Mouse (Mus musculus): ENCODE data around the gene Cyp2c23. TPM values are rescaled to one million over a fixed set of nuclear protein-coding genes. Genes with fewer than 3 reads are reported as not detected.

Cyp2c23 gene
- polyA plus RNA-seq, 2 experiments: 0.05 to 0.12 TPM

DNA sequence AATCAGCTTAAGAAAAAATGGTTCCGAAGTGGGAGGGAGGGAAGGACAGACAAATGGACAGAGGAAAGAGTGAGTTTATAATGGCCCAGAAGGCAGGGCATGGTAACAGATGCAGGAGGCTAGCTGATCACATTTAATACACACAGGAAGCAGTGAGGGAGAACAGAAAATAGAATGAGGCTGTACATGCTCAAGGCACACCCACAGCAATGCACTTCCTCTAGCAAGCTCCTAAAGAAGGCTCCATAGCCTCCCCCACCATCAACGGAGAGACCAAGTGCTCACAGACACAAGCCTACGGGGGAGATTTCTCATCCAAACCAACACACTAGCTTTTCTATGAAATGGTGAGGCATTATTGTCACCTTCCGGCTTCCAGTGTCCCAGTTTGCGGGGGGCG lies 54.8 kb downstream of the Cyp2c23 start:
- Histone ChIP-seq H3K4me3 (replicated peaks; ENCODE audit: low read length) (no peak overlapping the region), H3K9ac (ENCODE audit: low read depth, low read length, severe bottlenecking) (no peak overlapping the region), H3K4me1 (ENCODE audit: control insufficient read depth, insufficient read depth, low read length) (no peaks in the 10 kb centered on the region), H3K27me3 (ENCODE audit: control insufficient read depth, insufficient read depth, low read length) (no peaks in the 10 kb centered on the region), H3K9me3 (ENCODE audit: control insufficient read depth, low read length) (no peaks in the 10 kb centered on the region), H3K27ac (replicated peaks; ENCODE audit: low read depth, low read length) (no peak overlapping the region), H3K4me2 (replicated peaks; ENCODE audit: low read depth, low read length, severe bottlenecking) (no peak overlapping the region), H3K36me3 (ENCODE audit: control insufficient read depth, insufficient read depth, low read length) (no peaks in the 10 kb centered on the region)
- WGBS: 88% methylated on average over 6 of the region's 6 CpGs
- TF ChIP-seq POLR2A (IDR thresholded peaks at IDR 0.05; ENCODE audit: borderline replicate concordance, extremely low read depth, insufficient read depth, insufficient read length): no peak
- DNase-seq (ENCODE audit: low spot score): no peak
- ATAC-seq (ENCODE audit: low FRiP score, low read depth): no peak

DNA sequence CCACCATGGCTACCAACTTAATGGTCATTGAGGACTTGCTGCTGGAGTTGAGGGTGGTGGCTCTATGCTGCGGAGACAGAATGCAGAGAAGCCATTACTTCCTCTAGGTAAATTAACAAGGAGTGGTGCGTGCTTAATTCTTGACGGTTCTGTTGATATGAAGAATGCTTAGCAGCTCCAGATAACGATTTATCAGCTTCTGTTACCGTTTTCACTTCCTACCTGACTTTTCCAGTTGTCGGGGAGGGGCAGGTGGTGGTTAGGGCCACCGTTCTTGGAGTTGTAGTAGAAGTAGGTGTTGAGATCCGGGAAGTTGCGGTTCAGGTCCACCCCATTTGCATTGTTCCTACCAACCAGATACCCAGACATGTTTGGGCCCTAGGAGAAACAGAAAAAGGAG lies 55.3 kb downstream of the Cyp2c23 start:
- Histone ChIP-seq H3K9me3 (ENCODE audit: control insufficient read depth, low read length) (no peaks in the 10 kb centered on the region), H3K4me2 (replicated peaks; ENCODE audit: low read depth, low read length, severe bottlenecking) (no peak overlapping the region), H3K4me3 (replicated peaks; ENCODE audit: low read length) (no peak overlapping the region), H3K27ac (replicated peaks; ENCODE audit: low read depth, low read length) (no peak overlapping the region), H3K9ac (ENCODE audit: low read depth, low read length, severe bottlenecking) (no peak overlapping the region), H3K36me3 (ENCODE audit: control insufficient read depth, insufficient read depth, low read length) (no peaks in the 10 kb centered on the region), H3K27me3 (ENCODE audit: control insufficient read depth, insufficient read depth, low read length) (no peaks in the 10 kb centered on the region), H3K4me1 (ENCODE audit: control insufficient read depth, insufficient read depth, low read length) (no peaks in the 10 kb centered on the region)
- 86% methylated on average over 9 of the region's 9 CpGs for WGBS
- ATAC-seq (ENCODE audit: low FRiP score, low read depth): no peak
- no peak for DNase-seq (ENCODE audit: low spot score)
- TF ChIP-seq POLR2A (IDR thresholded peaks at IDR 0.05; ENCODE audit: borderline replicate concordance, extremely low read depth, insufficient read depth, insufficient read length): no peak

DNA sequence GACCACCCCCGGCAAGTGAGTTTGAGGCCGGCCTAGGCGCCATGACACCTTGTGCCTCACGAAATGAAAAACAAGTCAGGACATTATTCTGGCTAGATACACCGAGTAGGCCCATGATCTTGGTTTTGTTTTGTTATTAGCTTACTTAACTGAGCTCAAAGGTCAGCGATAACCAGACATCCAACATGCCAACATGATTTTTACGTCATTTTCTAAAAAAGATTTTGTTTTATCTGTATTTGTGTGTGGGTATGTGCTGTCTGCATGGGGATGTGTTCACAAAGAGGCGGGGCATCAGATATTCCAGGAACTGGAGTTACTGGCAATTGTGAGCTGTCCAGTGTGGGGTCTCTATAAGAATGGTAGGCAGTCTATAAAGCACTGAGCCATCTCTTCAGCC lies 56.9 kb downstream of the Cyp2c23 start:
- Histone ChIP-seq H3K4me3 (replicated peaks; ENCODE audit: low read length) (no peak overlapping the region), H3K9me3 (ENCODE audit: control insufficient read depth, low read length) (no peaks in the 10 kb centered on the region), H3K27ac (replicated peaks; ENCODE audit: low read depth, low read length) (no peak overlapping the region), H3K36me3 (ENCODE audit: control insufficient read depth, insufficient read depth, low read length) (no peaks in the 10 kb centered on the region), H3K4me2 (replicated peaks; ENCODE audit: low read depth, low read length, severe bottlenecking) (no peak overlapping the region), H3K9ac (ENCODE audit: low read depth, low read length, severe bottlenecking) (no peak overlapping the region), H3K4me1 (ENCODE audit: control insufficient read depth, insufficient read depth, low read length) (no peaks in the 10 kb centered on the region), H3K27me3 (ENCODE audit: control insufficient read depth, insufficient read depth, low read length) (no peaks in the 10 kb centered on the region)
- no peak for ATAC-seq (ENCODE audit: low FRiP score, low read depth)
- 93% methylated on average over 8 of the region's 8 CpGs for WGBS
- no peak for DNase-seq (ENCODE audit: low spot score)
- no peak for TF ChIP-seq POLR2A (IDR thresholded peaks at IDR 0.05; ENCODE audit: borderline replicate concordance, extremely low read depth, insufficient read depth, insufficient read length)

DNA sequence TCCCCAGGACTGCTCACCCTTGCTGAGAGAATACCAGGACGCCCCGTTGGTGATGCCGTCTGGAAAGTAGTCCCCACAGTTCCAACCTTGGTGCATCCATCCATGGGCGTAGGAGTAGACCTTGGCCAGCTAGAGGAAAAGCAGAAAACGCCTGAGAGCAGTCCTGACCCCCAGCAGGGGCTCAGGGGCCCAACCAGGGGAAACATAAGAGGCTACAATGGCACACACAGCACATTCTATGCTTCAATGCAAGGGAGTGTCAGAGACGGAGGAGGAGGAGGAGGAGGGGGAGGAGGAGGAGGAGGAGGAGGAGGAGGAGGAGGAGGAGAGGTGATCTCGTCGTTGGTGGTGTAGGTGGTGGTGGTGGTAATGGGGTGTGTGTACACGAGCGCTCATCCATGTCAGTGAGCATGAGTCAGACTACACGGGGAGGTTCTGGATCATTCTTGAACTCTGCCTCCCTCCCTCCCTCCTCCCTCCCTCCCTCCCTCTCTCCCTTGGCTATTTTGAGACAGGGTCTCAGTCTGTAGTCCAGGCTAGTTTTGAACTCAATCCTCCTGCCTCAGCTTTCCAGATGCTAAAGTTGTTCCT lies 60.5 kb downstream of the Cyp2c23 start:
- Histone ChIP-seq H3K27ac (replicated peaks; ENCODE audit: low read depth, low read length) (no peak overlapping the region), H3K4me2 (replicated peaks; ENCODE audit: low read depth, low read length, severe bottlenecking) (no peak overlapping the region), H3K4me1 (ENCODE audit: control insufficient read depth, insufficient read depth, low read length) (0 out of 2 replicates have a peak, but pooled peaks cover 3% of the 10 kb centered on the region), H3K9ac (ENCODE audit: low read depth, low read length, severe bottlenecking) (no peak overlapping the region), H3K36me3 (ENCODE audit: control insufficient read depth, insufficient read depth, low read length) (no peaks in the 10 kb centered on the region), H3K9me3 (ENCODE audit: control insufficient read depth, low read length) (no peaks in the 10 kb centered on the region), H3K4me3 (replicated peaks; ENCODE audit: low read length) (no peak overlapping the region), H3K27me3 (ENCODE audit: control insufficient read depth, insufficient read depth, low read length) (no peaks in the 10 kb centered on the region)
- DNase-seq (ENCODE audit: low spot score) (no peak), ATAC-seq (ENCODE audit: low FRiP score, low read depth) (no peak)
- TF ChIP-seq POLR2A (IDR thresholded peaks at IDR 0.05; ENCODE audit: borderline replicate concordance, extremely low read depth, insufficient read depth, insufficient read length): no peak
- 60% methylated on average over 8 of the region's 11 CpGs for WGBS

DNA sequence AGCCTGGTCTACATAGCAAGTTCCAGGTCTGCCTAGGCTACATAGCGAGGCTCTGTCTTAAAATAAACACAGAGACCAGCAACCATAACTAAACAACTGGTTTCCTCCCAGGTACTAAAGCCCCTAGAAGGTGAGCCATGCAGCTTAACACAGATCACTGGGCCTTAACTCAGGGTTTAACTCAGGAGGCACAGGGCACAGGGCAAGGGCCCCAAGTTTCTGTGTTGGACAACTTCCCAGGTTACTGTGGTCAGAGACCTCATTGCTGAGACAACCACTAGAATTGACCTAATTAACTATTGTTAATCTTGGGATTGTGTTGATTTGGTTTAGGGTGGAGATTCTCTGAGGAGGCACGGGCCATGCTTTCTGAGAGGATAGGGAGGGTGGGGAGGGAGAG lies 62.5 kb downstream of the Cyp2c23 start:
- no peak overlapping the region for H3K27ac ChIP-seq (replicated peaks; ENCODE audit: low read depth, low read length)
- H3K4me2 ChIP-seq (replicated peaks; ENCODE audit: low read depth, low read length, severe bottlenecking): no peak overlapping the region
- H3K9ac ChIP-seq (ENCODE audit: low read depth, low read length, severe bottlenecking): no peak overlapping the region
- H3K4me3 ChIP-seq (replicated peaks; ENCODE audit: low read length): no peak overlapping the region
- no peak for TF ChIP-seq POLR2A (IDR thresholded peaks at IDR 0.05; ENCODE audit: borderline replicate concordance, extremely low read depth, insufficient read depth, insufficient read length)
- no peaks in the 10 kb centered on the region for H3K9me3 ChIP-seq (ENCODE audit: control insufficient read depth, low read length)
- DNase-seq (ENCODE audit: low spot score) (no peak), ATAC-seq (ENCODE audit: low FRiP score, low read depth) (no peak)
- 0 out of 2 replicates have a peak, but pooled peaks cover 3% of the 10 kb centered on the region for H3K4me1 ChIP-seq (ENCODE audit: control insufficient read depth, insufficient read depth, low read length)
- no peaks in the 10 kb centered on the region for H3K36me3 ChIP-seq (ENCODE audit: control insufficient read depth, insufficient read depth, low read length)
- H3K27me3 ChIP-seq (ENCODE audit: control insufficient read depth, insufficient read depth, low read length): no peaks in the 10 kb centered on the region
- WGBS: 90% methylated on average over 2 of the region's 2 CpGs
